ENCODE assay signal across 10 mouse cellular contexts in genomic region chr11:84529797-84530703, GRCm38 (mm10). TPM values are rescaled to one million over a fixed set of nuclear protein-coding genes. Genes with fewer than 3 reads are reported as not detected.
DNase-seq lines count a peak whose midpoint lies in the region; ATAC-seq and TF ChIP-seq lines count a peak whose summit lies in the region.
"Had no signal": no experiment of that assay in that cellular context is flagged by ENCODE, and none has a peak within 500 bp of the region (broad histone marks: within the 10 kb centered on the region; RNA-seq: fewer than 3 reads in every experiment).

No protein-coding gene starts in this region.

- H3K9me3 ChIP-seq in lung, embryonic 14.5 days (ENCODE audit: low read depth, low read length) = no peaks in the 10 kb centered on the region
- no peaks in the 10 kb centered on the region for H3K9me3 ChIP-seq in hindbrain, embryonic 12.5 days (replicated peaks)
- no peaks in the 10 kb centered on the region for H3K9me3 ChIP-seq in limb, embryonic 10.5 days (replicated peaks)
- no peaks in the 10 kb centered on the region for H3K9me3 ChIP-seq in neural tube, embryonic 14.5 days (ENCODE audit: control insufficient read depth, low read length)
- H3K9me3 ChIP-seq: liver, embryonic 13.5 days had no signal

- ATAC-seq in lung, embryonic 14.5 days (ENCODE audit: insufficient read depth) = no peak
- no peak for ATAC-seq in hindbrain, embryonic 12.5 days (ENCODE audit: low FRiP score)
- ATAC-seq in neural tube, embryonic 14.5 days (ENCODE audit: low read depth) = no peak; the same call in 1 of the 2 replicates

- H3K4me1 ChIP-seq in lung, embryonic 14.5 days (ENCODE audit: insufficient read depth) = no peaks in the 10 kb centered on the region
- peaks cover 31% of the 10 kb centered on the region for H3K4me1 ChIP-seq in hindbrain, embryonic 12.5 days
- H3K4me1 ChIP-seq in limb, embryonic 10.5 days = peaks cover 35% of the 10 kb centered on the region
- H3K4me1 ChIP-seq in neural tube, embryonic 14.5 days (ENCODE audit: control insufficient read depth, insufficient read depth, low read length) = peaks cover 6% of the 10 kb centered on the region; the same call in 1 of the 2 replicates

- DNase-seq in lung, embryonic 14.5 days = peak; percentile 69
- no peak for DNase-seq in lung, adult 18-20 months
- DNase-seq in limb, embryonic 10.5 days (ENCODE audit: low spot score) = peak; percentile 34
- no peak for DNase-seq in layer of hippocampus, postnatal 36 days
- no peak for DNase-seq in right cerebral cortex, postnatal 14 days
- DNase-seq: liver, embryonic 13.5 days had no signal

- H3K36me3 ChIP-seq in lung, embryonic 14.5 days (ENCODE audit: insufficient read depth) = no peaks in the 10 kb centered on the region
- peaks cover 1% of the 10 kb centered on the region; the same call in 1 of the 2 replicates for H3K36me3 ChIP-seq in hindbrain, embryonic 12.5 days
- H3K36me3 ChIP-seq in limb, embryonic 10.5 days = no peaks in the 10 kb centered on the region
- no peaks in the 10 kb centered on the region for H3K36me3 ChIP-seq in neural tube, embryonic 14.5 days (ENCODE audit: control insufficient read depth, insufficient read depth, low read length)
- H3K36me3 ChIP-seq: liver, embryonic 13.5 days had no signal

- no peak overlapping the region for H3K4me3 ChIP-seq in lung, embryonic 14.5 days (ENCODE audit: low read depth, low read length)
- peak overlapping the region; percentile 51 for H3K4me3 ChIP-seq in hindbrain, embryonic 12.5 days
- no peak overlapping the region for H3K4me3 ChIP-seq in limb, embryonic 10.5 days
- peak overlapping the region; percentile 34 for H3K4me3 ChIP-seq in neural tube, embryonic 14.5 days (ENCODE audit: low read depth, low read length)
- H3K4me3 ChIP-seq: liver, embryonic 13.5 days had no signal

- no peak for TF ChIP-seq CTCF in lung, embryonic 14.5 days (IDR thresholded peaks at IDR 0.05; ENCODE audit: low read depth)

- H3K27ac ChIP-seq in lung, embryonic 14.5 days (ENCODE audit: low read depth) = no peak overlapping the region
- peak overlapping the region; percentile 83 for H3K27ac ChIP-seq in hindbrain, embryonic 12.5 days
- H3K27ac ChIP-seq in limb, embryonic 10.5 days = no peak overlapping the region
- peak overlapping the region; percentile 88 for H3K27ac ChIP-seq in neural tube, embryonic 14.5 days (ENCODE audit: low read depth, low read length)
- H3K27ac ChIP-seq: liver, embryonic 13.5 days had no signal

- H3K9ac ChIP-seq in lung, embryonic 14.5 days = no peak overlapping the region
- H3K9ac ChIP-seq in hindbrain, embryonic 12.5 days = peak overlapping the region; percentile 84
- peak overlapping the region; percentile 64 for H3K9ac ChIP-seq in neural tube, embryonic 14.5 days (replicated peaks; ENCODE audit: low read depth, low read length)
- H3K9ac ChIP-seq: liver, embryonic 13.5 days had no signal

- WGBS in lung, embryonic 14.5 days = 5% methylated on average over 14 of the region's 14 CpGs
- WGBS in hindbrain, embryonic 12.5 days = 9% methylated on average over 14 of the region's 14 CpGs
- 7% methylated on average over 14 of the region's 14 CpGs for WGBS in limb, embryonic 10.5 days
- WGBS in neural tube, embryonic 14.5 days = 6% methylated on average over 14 of the region's 14 CpGs

- peaks cover 80% of the 10 kb centered on the region for H3K27me3 ChIP-seq in lung, embryonic 14.5 days (ENCODE audit: insufficient read depth, low read length)
- peaks cover 90% of the 10 kb centered on the region for H3K27me3 ChIP-seq in hindbrain, embryonic 12.5 days
- H3K27me3 ChIP-seq in limb, embryonic 10.5 days (ENCODE audit: low read depth, poor library complexity, severe bottlenecking) = peaks cover 100% of the 10 kb centered on the region
- peaks cover 17% of the 10 kb centered on the region for H3K27me3 ChIP-seq in neural tube, embryonic 14.5 days (ENCODE audit: control insufficient read depth, insufficient read depth, low read length)

- H3K4me2 ChIP-seq in lung, embryonic 14.5 days = no peak overlapping the region
- peak overlapping the region; percentile 66 for H3K4me2 ChIP-seq in hindbrain, embryonic 12.5 days (replicated peaks)
- peak overlapping the region; percentile 50 for H3K4me2 ChIP-seq in neural tube, embryonic 14.5 days (ENCODE audit: low read depth, low read length)
- H3K4me2 ChIP-seq: liver, embryonic 13.5 days had no signal

RNA-seq across cellular contexts. Expression of gene Lhx1, which starts 4.7 kb away (rescaled TPM):
- not detected in 2 replicates for polyA plus RNA-seq in lung, embryonic 14.5 days (2014; fragmentation: Nextera tagmentation; extraction: Ambion mirVana)
- 65.0 and 68.8 TPM in 2 replicates for polyA plus RNA-seq in hindbrain, embryonic 12.5 days (2016; fragmentation: Nextera tagmentation; extraction: Ambion mirVana)
- 0.16 and 0.31 TPM in 2 replicates for polyA plus RNA-seq in limb, embryonic 10.5 days (2016; fragmentation: Nextera tagmentation; extraction: Ambion mirVana)
- 47.2 and 48.0 TPM in 2 replicates for polyA plus RNA-seq in neural tube, embryonic 14.5 days (2014; fragmentation: Nextera tagmentation; extraction: Ambion mirVana)
- under 1 TPM; 0.20 to 0.65 TPM for total RNA-seq in layer of hippocampus, postnatal 36 days (2021)
- total RNA-seq: common myeloid progenitor, adult 5-6 weeks; gastrocnemius, adult 8-10 months had no signal

RNA-seq across cellular contexts. Expression of gene Aatf, which starts 16.7 kb away (rescaled TPM):
- 44.9 and 48.0 TPM in 2 replicates for polyA plus RNA-seq in lung, embryonic 14.5 days (2014; fragmentation: Nextera tagmentation; extraction: Ambion mirVana)
- polyA plus RNA-seq in hindbrain, embryonic 12.5 days (2016; fragmentation: Nextera tagmentation; extraction: Ambion mirVana) = 53.2 and 55.6 TPM in 2 replicates
- polyA plus RNA-seq in limb, embryonic 10.5 days (2016; fragmentation: Nextera tagmentation; extraction: Ambion mirVana) = 52.5 and 56.7 TPM in 2 replicates
- 44.1 and 47.1 TPM in 2 replicates for polyA plus RNA-seq in neural tube, embryonic 14.5 days (2014; fragmentation: Nextera tagmentation; extraction: Ambion mirVana)
- 10 to 100 TPM; 20.4 to 21.6 TPM for total RNA-seq in layer of hippocampus, postnatal 36 days (2021)

Comparison
In these comparisons a context has a peak if more than half of its experiments do, and no peak if none do; other contexts are left out.
1. DNase-seq: peak in lung, embryonic 14.5 days (single experiment) and limb, embryonic 10.5 days (single experiment); none in lung, adult 18-20 months (0 of 2), layer of hippocampus, postnatal 36 days (0 of 2) and right cerebral cortex, postnatal 14 days (single experiment).
2. H3K27ac ChIP-seq: peak in hindbrain, embryonic 12.5 days (single experiment) and neural tube, embryonic 14.5 days (single experiment); none in lung, embryonic 14.5 days (single experiment) and limb, embryonic 10.5 days (single experiment).
3. H3K4me3 ChIP-seq: peak in hindbrain, embryonic 12.5 days (single experiment) and neural tube, embryonic 14.5 days (single experiment); none in lung, embryonic 14.5 days (single experiment) and limb, embryonic 10.5 days (single experiment).
4. RNA of gene Lhx1, which starts 4.7 kb away (polyA plus RNA-seq): 65.0 to 68.8 TPM in hindbrain, embryonic 12.5 days and 47.2 to 48.0 TPM in neural tube, embryonic 14.5 days; 0.16 to 0.31 TPM in limb, embryonic 10.5 days and not detected in lung, embryonic 14.5 days; every median in the first group is over 10 times any median in the second.